Mouse (Mus musculus) cerebellum, adult 8-10 months (tissue): ENCODE results near the gene Ilkap.
A peak's percentile ranks its signal among the peaks of the same experiment; 100 is the strongest.

Experiments used
- DNase-seq: peaks from one replicate; pipeline ENCODE4 v3.0.0; 2022

Ilkap gene

DNA sequence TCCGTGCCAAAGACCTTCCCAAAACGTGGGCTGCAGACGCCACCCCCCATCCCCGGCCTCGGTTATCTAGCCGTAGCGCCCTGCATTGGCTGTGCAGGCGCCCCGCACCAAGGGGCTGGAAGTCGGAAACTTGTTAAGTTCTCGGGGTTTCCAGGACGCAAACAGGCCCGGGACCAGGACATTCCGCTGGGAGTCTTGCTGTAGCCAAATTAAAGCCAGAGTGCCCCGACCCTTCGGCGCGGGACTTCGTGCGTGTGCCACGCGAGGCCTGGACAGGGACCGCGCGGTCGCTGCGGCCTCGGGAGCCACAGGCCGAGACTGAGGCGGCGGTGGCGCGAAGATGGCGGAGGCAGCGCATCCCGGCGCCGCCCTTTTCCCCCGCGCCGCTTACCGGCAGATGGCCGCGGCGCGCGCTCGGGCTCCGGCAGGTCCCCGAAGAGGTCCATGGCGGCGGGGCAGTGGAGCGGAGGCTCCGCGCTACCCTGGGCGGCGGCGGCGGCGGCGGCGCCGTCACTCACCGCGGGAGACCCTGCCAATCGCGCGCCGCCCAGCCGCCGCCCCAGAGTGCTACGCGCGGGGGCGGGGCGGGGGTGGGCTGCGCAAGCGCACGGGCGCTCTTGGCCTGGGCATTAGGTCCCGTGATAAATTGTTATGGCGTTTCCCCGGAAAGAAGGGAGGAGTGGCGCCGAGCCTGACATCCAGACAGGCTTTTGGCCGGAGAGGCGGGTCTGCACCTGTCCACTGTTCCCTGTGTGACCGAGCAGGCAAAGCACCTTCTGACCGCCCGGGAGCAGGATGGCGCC lies at the start of gene Ilkap:
TSS of gene Ilkap (minus strand) at position 556 of the 803 bp plus-strand sequence.
- peak; percentile 80 for DNase-seq

DNA sequence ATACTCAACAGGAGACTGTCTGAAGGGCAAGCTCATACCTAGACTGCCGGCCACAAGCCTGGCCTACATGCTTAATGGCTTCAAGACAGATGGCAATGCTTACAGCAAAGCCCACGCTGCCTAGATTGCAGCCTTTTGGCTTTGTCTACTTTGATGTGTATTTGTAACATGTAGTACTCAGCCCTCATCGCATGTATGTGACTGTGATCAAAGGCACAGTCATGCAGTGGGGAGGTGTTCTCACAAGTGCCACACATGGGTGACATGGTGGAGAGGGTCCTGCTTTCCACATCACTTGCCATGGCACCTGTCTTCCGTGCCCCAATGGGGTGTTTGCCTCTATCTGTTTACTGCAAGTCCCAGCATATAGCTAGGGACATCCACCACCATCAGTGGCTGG lies 47.9 kb upstream of the Ilkap start:
- no peak for DNase-seq

DNA sequence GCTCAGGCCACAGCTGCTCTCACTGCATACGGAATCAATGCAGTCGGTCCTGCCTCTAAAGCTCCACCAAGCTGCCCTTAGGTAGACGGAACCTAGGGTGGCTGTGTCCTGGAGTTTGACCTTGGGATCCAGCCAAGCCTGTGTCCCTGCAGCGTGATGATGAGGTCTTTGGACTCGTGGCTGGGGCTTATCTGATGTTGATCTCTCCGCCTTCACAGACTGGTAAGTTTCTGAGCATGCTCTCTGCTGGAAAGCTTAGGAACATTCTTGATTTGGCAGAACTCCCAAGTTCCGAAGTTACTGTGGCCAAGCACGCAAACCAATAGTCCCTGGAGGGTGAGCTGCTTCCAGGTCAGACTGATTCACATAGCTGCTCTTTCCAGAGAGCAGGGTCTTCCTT lies 47.4 kb upstream of the Ilkap start:
- no peak for DNase-seq

DNA sequence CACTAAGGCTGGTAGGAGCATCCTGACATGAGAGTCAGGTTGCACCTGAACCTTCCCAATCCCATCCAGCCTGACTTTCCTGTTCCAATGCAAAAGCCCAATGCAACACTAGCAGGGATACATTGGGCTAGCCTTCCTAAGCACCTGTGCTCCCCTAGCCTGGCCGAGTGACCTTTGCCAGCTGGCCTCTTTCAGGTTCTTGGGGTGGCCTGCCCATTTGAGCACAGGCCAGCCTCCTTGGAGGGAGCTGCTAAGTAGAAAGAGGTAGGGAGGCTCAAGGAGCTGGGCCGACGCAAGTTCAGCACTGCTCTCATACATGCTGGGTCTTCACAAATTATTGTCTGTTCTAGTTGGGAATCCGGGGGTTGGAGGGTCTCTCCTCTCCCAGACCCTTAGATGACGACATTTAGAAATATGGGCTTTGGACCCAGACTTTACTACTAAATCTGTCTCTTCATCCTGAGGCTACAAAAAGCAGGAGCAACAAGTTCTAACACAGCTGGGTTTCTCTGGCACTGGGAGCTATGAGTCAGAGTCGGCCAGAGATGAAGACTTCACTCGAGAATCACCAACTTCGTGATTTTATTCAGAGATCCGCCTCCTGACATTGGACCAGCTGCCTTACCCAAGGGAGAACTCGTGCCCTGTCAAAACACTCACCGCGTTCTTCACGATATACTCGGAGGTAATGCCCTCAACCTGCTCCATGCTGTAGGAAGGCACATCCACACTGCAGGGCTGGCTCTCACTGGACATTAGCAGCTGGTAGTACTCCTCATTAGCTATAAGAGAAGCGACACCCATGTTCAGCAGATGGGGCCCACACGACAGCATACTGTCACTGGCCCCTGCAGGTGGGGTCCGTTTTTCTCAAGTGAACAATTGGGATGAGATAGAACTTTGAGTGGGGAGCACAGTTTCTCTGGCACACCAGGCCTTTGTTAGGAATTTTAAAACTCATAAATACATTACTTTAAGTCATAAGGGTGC lies 46.5 kb upstream of the Ilkap start:
- DNase-seq, result no peak

DNA sequence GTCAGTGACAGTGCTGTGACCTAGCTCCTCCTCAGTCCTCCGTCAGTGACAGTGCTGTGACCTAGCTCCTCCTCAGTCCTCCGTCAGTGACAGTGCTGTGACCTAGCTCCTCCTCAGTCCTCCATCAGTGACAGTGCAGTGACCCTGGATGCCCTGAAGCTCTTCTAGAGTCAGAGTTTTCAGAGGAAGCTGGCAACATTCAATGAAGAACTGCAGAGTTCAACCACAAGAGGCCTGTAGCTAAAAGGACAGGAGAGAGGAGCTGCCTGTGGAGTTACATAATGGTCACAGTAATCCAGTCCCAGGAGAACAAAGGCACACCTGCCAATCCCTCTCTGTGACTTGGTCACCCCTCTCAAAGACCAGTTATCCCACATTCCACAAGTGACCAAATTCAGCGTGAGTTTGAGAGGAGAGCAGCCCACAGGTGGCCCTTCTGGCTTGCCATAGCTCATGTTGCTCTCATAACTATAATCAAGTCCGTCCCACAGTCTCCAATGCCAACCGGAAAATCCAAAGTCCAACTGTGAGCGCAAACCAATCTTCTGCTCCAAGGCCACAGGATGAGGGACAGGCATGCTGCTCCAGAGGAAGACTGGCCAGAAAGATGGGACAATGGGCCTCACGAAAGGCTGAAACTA lies 43.9 kb upstream of the Ilkap start:
- no peak for DNase-seq

DNA sequence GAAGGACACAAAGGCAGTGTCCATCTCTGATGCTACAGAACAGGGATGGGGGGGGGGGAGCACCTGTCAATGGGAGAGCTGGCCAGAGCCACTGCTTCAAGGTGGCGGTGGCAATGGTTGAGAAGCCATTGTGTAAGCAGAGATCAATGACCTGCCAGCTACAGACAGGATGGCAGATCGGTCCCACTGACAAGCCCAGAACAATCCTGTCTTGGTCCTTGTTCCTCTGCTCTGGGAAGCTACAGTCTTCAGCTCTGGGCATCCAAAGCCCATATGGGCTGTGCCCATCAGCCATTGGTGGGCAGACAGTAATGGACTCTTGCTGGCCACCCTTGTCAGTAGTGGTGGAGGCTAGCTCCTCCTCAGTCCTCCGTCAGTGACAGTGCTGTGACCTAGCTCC lies 43.2 kb upstream of the Ilkap start:
- DNase-seq, result no peak

DNA sequence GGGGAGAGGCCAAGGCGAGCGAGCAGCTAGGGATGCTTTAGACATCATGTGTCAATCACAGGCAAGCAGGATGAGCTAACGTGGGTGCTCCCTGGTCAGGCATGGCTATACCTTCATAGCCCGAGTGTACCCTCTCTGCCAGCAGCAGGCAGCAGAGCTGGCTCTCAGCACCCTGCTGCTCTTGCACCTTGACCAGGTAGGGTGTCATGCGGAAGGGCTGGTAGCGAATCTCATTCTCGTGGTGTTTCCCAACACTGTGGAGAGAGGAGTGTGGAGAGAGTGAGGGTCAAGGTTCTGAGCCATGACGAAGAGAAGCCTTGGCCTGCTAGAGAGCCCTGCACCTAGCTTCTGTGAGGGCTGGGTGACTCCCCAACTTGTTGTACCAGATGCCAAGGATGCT lies 41.2 kb upstream of the Ilkap start:
- DNase-seq, result no peak

DNA sequence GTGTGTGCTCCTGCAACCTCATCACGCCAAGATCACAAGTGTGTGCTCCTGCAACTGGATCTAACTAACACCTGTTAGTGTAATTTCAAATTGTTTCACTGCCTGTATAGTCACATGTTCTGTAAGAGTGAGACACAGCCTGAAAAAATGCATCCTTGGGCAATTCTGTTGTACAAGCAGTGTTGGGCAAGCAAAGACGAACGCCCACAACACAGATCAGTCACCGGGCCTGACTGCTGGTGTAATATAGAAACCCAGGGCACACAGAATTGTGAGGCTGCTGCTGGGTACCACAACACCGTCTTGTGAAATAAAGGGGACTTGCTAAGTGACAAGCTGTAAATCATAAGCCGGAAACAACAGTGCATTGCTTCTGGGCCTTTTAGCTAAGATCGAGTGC lies 39.0 kb upstream of the Ilkap start:
- DNase-seq, result no peak

DNA sequence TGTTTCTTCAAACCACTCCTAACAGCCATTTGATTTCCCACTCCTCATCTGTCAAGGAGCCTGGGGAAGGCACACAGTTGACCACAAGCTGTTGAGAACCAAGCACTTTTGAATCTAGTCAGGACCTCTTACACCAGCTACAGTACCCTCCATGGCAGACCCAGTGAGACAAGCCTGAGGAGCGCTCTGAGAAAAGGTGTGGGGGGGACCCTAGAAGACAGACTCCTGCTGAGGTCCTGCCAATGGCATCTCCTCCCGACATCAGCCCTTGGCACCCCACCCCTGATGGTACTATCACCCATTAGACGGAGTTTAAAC lies 38.4 kb upstream of the Ilkap start:
- DNase-seq, result no peak

DNA sequence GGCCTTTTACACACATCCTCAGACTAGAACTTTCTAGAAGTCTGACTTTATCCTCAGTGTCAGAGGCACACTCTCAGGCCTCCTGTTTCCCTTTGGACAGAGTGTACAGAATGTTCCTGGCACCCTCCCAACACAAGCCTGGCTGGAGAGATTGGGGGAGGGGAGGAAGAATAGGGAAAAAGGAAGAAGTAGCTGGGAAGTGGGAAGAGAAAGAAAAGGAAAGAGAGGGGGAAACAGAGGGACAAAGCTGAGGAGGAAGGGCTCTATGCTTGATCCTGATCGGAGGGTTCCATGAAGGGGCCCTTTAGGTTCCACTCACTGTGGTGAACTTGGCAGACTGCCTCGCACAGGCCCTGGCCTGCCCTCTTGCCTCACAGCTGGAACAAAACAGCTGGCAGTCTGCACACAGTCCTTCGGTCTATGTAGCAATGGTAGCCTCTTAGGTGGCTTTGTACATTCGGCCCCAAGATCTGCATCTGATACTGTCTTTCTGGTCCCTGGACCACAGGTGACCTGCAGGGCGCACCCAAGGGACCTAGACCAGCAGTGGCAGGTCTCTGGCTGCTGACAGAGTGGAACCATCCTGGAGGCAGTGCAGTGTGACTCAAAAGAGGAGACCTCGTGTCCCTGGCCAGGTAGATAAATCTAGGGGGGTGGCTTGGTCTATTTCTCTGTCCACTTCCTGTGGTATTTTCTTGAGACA lies 37.9 kb upstream of the Ilkap start:
- DNase-seq, result peak; percentile 33

DNA sequence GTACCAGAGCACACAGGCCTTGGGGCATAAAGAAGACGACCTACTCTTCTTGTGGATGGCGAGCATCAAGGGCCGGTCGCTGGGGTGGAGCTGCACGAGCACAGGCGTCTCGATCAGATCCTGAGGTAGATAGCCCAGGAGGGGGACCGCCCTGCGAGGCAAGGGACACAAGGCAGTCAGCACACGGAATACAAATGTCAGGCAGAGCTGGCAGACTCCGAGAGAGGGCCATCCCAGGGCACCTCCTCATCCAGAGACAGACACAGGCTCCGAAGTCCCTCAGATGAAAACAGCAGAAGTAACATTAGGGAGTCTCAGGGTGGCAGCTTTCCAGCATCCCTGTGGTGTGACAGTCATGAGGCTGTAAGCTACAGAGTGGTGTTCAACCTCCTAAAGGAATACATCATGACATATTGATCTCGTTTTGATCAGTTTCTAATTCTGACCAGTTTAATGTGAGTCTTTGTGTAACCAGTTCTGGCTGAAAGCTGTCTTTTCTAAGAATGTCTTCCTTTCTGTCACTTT lies 37.1 kb upstream of the Ilkap start:
- peak; percentile 29 for DNase-seq

DNA sequence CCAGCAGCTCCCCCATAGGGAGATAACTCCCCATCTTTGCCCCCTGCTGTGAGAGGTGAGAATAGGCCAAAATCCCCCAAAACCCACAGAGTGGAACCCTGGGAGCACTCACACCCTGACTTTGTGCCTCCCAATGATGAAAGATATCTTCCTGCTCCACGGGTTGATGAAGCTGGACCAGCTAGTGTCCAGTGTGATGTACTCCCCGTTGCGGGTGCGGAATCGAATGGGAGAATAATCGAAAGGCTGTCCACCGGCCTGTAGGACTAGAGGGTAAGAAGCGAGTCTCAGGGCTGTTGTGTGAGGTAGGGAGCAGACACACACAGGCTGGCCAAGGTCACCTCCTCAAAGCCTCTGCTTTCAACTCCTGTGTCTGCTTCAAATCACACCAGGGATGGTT lies 36.3 kb upstream of the Ilkap start:
- no peak for DNase-seq

DNA sequence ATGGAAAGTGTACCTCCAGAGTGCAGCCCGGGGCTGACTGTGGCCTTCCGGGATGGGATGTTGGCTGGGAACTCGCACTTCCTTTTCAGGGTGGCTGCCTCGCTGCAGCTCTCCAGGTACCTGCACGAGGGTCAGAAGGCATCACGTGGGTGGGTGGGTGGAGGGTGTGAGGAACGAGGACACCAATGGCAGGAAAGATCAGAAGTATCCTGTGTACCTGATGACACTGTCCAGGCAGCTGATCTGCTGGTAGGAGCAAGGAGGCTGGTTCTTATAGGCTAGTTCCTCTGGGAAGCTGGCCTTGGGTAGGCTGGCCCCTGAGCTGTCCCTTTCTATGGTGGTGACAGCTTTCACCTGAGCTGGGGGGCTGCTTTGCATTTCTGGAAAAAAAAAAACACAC lies 32.1 kb upstream of the Ilkap start:
- DNase-seq, result no peak

DNA sequence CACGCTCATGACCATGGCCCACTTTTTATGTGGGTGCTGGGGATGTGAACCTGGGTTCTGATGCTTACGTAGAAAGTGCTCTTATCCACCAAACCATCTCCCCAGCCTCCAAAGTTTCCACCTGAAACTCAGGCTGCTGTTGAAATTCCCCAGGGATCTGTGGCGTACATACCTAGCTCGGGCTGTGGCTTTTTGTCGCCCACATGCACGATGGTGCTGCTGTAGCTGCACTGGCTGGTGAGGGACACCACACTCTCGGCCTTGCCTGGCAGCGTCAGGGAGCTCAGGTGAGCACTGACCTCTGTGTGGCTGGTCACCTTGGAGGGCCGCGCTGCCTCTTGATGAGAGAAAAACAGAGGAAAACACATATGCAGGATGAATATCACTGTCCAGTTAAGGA lies 30.6 kb upstream of the Ilkap start:
- no peak for DNase-seq

DNA sequence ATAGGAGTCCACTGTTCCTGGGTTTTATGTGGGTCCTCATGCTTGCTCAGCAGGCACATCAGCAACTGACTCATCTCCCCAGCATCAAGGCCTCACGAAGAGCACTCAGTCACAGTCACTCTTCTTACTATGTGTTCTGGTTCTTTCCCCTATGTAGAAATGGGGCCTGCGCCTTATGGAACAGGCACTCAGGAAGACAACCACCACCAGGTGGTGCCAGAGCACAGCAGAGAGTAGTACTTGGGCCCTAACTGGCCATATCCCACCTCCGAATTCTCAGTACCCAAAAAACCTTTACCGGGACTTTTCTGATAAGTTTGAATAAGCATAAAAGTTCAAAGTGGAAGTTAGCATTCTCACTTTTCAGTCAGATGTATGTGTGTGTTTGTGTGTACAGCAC lies 30.0 kb upstream of the Ilkap start:
- DNase-seq, result peak; percentile 64

DNA sequence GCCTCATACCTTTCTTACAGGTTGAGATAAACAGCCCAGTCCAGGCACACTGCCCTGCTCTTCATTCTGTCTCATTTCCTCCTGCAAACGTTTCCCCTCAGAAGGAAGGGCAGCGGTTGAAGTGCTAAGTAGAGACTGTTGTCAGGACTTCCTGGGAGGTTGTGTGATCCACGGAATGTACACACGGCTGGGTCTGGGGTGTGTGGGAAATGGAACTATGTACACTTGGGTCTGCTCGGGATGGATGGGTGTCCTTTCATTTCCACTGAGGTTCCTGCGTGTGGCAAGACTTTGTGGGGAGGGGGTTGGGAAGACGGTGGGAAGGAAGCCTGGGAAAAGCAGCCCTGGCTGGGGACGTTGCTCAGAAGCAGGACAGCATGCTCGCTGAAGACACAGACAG lies 27.8 kb upstream of the Ilkap start:
- no peak for DNase-seq

DNA sequence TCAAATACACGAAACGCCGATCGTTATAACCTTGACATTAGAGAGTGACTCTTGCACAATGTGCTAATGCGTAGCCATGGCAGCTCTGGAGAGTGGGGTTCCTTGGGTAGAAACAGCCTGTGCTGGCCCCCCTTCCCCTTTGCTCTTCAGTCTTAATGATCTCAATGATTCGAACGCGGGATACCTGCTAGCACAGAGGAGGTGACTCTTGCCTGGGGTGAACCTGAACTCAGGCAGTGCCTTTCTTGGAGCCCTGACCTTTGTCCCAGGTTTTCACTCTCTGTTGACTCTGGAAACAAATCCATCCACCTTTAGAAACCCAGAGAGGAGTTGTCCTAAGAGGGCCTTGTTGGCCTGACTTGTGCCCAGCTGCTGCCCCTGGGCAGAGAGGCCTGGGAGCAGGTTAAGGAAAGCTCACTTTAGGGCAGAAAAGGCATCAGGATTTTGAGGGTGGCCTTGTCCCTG lies 22.0 kb upstream of the Ilkap start:
- DNase-seq, result no peak

DNA sequence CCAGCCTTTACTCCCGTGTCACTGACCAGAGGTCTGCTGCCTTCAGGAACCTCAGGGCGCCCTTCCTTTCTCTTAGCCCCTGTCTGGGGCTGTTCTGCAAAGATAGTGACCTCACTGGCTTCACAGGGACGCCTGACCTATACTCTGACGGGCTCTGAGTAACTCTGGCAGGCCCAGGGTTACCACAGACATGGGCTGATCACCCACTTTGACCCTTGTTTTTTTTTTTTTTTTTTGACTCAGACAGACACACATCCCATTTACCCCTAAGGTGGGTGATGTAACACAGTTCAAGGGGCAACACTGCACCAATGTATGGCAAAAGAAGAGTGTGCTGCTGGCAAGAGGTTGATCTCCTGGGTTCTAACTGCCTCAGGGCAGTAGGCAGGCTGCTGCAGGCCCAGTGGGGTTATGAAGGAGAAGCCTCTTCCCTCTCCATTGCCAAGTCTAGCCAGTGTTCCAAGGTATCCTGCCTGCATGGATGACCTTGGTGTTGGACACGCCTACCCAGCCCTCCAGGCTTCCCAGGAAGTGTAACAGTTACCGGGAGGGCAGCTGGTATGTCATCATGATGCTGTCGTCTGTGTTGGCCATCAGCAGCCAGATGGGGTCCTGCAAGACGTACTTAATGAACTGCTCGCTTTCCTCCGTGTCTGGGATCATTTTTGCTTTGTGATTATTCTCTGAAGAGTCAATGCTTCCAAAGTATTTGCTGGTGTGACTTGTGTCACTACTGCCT lies 21.4 kb upstream of the Ilkap start:
- DNase-seq, result no peak

DNA sequence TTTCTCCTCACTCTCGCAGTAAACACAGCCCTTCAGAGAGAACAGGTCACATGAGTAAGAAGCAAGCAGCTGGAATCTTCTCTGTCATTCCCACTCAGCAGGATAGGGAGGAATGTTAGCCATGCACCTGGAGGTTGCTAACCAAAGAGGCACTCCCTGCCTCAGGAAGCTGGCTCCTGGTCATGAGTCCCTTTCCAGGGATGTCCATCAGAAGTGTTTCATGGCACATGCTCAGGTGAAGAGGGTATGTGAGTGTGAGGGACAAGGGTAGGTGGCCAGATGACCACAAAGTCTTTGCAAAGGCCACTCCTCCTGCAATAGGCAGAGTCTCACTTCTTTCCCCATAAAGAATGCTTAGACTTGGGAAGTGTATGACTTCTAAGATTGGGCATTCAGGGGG lies 19.4 kb upstream of the Ilkap start:
- DNase-seq, result no peak

DNA sequence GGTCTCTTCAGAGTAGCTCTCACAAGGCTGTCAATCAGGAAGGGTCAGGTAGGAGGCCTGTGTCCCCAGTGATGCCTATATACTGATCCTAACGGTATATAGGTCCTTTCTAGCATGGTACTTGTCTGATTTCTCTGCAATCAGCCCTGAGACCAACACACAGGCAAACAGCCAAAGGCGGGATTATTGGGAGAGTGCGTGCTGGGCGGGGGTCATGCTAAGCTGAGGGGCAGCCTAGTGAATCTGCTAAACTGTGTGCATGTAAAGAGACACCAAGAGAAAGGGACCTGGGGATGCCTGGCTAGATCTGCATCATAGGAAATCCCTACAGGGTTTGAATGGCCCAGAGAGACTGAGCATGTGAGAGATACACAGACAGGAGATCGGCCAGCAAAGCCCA lies 16.7 kb upstream of the Ilkap start:
- no peak for DNase-seq

DNA sequence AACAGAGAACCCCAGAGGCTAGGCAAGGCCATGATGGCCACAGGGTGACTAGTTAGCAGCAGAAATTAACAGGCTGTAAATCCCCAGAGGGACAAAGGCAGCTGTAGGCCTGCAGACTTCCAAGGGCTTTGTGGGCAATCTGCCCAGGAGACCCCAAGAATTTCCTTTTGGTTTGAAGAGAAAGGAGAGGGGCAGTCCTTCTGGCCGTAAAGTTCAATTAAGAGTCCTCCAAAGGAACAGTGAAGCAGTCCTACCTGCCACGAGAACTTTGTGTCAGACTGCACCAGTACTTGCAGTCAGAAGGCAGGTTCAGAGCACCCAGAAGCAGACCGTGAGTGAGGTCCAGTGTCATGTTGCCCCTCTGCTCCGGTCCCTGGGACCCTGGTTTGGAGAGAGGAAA lies 16.3 kb upstream of the Ilkap start:
- DNase-seq, result no peak
